Mouse (Mus musculus) activated CD4-positive, CD25-positive, alpha-beta regulatory T cell, adult 9 weeks (primary cell): Measurements from ENCODE around the gene Casp4. TPM values are rescaled to one million over a fixed set of nuclear protein-coding genes. Genes with fewer than 3 reads are reported as not detected.

ENCODE experiments used
- polyA plus RNA-seq: library from polyadenylated mRNA; unstranded; fragments of 100-300 nt; shearing (Covaris generic); gene quantifications from one replicate; pipeline ENCODE4 v1.2.1, GENCODE M21; 2017

Casp4 gene
- polyA plus RNA-seq = 63.1 TPM

DNA sequence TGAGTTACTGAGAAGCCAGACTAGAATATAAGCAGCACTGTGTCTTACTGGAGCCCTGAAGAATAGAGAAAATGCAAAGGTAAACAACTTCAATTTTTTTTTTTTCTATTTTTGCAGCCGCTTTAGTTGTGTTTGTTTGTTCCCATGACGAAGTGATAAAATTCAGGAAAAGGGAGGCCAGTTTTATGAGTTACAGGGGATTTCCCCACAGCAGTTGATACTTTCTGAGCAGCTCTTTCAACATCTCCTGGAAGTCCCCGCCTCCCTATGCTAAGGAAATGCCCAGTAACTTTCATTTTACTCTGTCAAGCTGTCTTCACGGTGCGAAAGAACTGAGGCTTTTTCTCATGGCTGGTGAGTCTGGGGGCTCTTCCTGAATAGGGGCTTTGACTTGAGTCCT is at the start of gene Casp4:
TSS of gene Casp4 (plus strand) at position 268 of the 400 bp plus-strand sequence.

DNA sequence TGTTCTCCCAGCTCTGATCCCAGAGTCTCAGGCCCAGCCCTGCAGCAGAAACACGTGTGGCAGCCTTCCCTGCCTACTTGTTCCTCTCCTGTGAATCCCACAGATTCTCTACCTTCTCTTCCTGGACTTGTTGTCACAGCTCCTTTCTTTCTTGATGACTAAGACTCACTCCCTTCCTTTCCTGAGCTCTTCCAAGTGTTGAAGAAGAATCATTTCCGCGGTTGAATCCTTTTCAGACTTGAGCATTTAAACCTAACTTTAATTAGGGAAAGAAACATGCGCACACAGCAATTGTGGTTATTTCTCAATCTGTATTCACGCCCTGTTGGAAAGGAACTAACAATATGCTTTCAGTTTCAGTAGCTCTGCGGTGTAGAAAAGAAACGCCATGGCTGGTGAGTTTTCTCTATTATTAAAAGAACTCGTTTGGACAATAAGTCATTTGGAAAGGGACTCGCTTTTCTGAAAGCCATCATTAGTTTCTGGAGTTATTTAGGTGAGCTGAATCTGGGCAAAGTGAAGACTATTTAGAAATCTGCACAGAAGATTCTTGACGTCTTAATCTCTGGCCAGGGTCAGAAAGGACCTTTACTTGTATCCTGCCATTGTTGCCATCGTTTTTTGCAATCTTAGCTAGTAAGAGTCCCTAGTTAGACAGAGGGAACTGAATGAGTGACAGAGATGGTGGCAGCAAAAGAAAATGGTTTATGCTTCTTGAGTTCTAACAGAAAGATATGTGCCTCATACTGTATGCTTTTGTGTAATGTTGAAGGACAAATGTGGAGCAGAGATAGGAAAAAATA is 10.1 kb upstream of the Casp4 start, which contains the start of gene Casp1:
TSS of gene Casp1 (plus strand) at position 189 of the 803 bp plus-strand sequence.

GRCm38 (mm10) chr9:5345291-5345898 is 36.8 kb downstream of the Casp4 start, which contains the start of gene Casp12:
Gene Casp12, plus strand, starts transcription at chr9:5345430.

Other genes starting within 250 kb of the Casp4 start
- 85.0 TPM for gene Casp1, start 10.3 kb upstream of the Casp4 start, polyA plus RNA-seq
- not detected for gene Casp12, start 36.6 kb downstream of the Casp4 start, polyA plus RNA-seq